Mouse (Mus musculus) layer of hippocampus, adult 18-20 months (tissue): ENCODE data around the gene Papss2. TPM values are rescaled to one million over a fixed set of nuclear protein-coding genes. Genes with fewer than 3 reads are reported as not detected.

Source experiments
- DNase-seq, 2 experiments: peaks; one replicate each; pipeline ENCODE4 v3.0.0; 2022; ENCODE audit warnings: low spot score in 2 of 2
- total RNA-seq, 2 experiments: library from RNA; stranded (reverse); gene quantifications; 2 replicates each; pipeline ENCODE4 v1.2.3; 2021

The Papss2 gene
- total RNA-seq, 2 experiments from 2014 or later: 16.2 to 16.4 TPM

DNA sequence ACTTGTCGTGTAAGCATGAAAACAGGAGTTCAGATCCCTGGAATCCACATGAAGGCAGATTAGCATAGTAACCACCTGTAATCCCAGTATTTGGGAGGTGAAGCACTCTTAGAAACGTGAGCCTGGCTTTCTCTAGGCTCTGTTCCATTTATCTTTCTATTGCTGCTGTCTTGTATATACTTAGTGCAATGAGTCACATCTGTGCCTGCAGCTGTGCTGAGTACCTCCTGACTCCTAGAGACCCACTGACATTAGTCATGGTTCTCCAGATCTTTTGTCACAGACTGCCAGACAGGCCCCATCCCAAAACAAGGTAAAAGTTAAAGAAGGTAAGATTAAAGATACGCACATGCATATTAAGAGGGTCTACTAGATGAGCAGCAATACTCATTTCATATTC lies 106.6 kb downstream of the Papss2 start:
- no peak for DNase-seq

GRCm38 (mm10) chr19:32708996-32709395 lies 113.4 kb downstream of the Papss2 start:
- DNase-seq: no peak

DNA sequence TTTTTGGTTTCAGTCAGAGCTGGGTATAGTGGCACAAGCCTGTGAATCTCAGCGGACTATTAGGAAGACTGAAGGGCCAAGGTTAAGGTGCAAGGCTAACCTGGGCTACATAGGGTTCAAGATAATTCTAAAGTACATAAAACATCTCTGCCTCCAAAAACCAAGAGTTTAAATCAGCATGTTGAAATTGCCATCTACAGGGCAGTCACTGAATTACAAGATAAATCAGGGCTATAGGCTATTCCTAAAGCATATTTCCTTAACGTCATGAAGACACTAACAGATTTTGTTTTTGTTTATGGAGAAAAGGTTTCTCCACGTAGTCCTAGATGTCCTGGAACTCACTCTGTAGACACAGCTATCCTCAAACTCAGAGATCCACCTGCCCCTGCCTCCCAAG lies 114.7 kb downstream of the Papss2 start:
- DNase-seq: no peak

GRCm38 (mm10) chr19:32711761-32712541 lies 116.4 kb downstream of the Papss2 start:
- DNase-seq: peak; percentile 89 to 93

DNA sequence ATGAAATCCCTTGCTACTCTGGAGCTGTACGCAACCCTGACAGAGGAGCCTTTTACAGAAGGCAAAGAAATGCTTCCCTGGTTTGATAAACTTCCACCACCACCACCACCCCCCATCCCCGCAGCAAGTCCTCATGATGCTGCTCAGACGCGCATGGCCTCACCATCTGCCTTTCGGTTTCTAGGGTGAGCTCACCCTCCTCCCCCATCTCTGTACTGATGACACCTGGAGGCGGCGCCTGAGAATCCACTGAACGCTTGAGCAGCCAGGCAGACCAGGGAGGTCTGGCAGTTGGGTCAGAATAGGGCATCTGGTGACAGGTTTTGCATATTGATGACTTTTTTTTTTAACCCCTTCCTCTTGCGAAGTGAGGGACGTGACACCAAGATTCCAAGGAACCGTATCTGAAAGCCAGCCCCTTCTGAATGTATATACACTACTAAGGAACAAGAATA lies 117.0 kb downstream of the Papss2 start:
- DNase-seq: peak; percentile 62 to 83

DNA sequence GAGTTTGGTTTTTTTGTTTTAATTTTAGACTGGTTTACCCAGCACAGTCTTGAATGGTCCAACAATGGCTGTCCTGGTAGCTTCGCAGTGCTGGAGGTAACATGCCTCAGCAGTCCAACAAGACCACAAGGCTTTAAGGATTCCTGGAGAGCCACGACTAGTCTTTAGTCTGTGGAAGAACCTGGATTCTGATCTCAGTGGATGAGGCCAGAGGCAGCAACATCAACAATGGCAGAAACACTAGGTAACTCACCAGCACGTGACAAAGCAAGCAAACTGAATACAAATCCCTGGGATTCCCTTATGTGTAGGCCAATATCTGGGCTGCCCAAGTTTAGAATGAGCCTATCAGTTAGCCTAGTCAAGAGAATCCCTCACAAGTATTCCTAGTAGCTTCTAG lies 117.9 kb downstream of the Papss2 start:
- DNase-seq: no peak

DNA sequence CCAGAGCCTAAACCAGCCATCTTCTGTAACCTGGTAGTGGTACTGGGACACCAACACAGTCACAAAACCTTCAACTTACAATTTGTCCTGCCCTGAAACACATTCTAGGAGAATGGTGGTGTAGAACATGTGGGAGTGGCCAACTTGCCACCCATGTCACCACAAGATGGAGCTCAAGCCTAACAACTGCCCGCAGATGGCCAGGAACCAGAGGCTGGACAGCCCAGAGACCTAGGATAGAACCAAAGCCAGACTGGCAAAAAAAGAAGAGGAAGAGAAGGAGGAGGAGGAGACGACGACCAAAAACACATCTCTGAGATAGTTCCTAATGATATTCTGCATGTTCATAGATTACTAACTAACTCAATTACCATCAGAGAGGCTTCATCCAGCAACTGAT lies 119.6 kb downstream of the Papss2 start:
- peak; percentile 46 to 86 for DNase-seq

DNA sequence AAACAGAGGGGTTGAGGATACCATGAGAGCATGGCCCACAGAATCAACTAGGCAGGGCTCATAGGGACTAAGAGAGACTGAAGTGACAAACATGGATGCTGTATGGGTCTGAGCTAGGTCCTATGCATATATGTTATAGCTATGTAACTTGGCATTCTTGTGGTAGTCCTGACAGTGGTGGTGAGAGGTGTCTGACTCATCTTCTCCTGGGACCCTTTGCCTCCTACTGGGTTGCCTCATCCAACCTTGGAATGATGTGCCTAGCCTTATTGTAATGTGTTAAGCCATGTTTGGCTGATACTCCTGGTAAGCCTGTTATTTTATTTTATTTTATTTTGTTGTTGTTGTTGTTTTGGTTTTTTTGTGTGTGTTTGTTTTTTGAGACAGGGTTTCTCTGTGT lies 120.1 kb downstream of the Papss2 start:
- no peak for DNase-seq

Other genes starting within 250 kb of the Papss2 start
- gene Sgms1, start 206.1 kb upstream of the Papss2 start, total RNA-seq: 10 to 100 TPM; 47.5 to 59.8 TPM
- 10 to 100 TPM; 28.1 to 36.9 TPM for gene Rpl9-ps6, start 129.2 kb upstream of the Papss2 start, total RNA-seq
- 10 to 100 TPM; 61.4 to 61.5 TPM for gene Minpp1, start 110.0 kb upstream of the Papss2 start, total RNA-seq
- gene Atad1, start 144.0 kb downstream of the Papss2 start, total RNA-seq: 100 to 1,000 TPM in 1 of 2 experiments, 10 to 100 TPM in 1; 86.5 to 103 TPM
- gene Pten, start 161.7 kb downstream of the Papss2 start, total RNA-seq: 100 to 1,000 TPM; 110 to 112 TPM